Mouse (Mus musculus): Measurements from ENCODE around the gene Cyp26c1. TPM values are rescaled to one million over a fixed set of nuclear protein-coding genes. Genes with fewer than 3 reads are reported as not detected.

Cyp26c1 gene
- total RNA-seq, 4 experiments from 2014 or later: not detected

DNA sequence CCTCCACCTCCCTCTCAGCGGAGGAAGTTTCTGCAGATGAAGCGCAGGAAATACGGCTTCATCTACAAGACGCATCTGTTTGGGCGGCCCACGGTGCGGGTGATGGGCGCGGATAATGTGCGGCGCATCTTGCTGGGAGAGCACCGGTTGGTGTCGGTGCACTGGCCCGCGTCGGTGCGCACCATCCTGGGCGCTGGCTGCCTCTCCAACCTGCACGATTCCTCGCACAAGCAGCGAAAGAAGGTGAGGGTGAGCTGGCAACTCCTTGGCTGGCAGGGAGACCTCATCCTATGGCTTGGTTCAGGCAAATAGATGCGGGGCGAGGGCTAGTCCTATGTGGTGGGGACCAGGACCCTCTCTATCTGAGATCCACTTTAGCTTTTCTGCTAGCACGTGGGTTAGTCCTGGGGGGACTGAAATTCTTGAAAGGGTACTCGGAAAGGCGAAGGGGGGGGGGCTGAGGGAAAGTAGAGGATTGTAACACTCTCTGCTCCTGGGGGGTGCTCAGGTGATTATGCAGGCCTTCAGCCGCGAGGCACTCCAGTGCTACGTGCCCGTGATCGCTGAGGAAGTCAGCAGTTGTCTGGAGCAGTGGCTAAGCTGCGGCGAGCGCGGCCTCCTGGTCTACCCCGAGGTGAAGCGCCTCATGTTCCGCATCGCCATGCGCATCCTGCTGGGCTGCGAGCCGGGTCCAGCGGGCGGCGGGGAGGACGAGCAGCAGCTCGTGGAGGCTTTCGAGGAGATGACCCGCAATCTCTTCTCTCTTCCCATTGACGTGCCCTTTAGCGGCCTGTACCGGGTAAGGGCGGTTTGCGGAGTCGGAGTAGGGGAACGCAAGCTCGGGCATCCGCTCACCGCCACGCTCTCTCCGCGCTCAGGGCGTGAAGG lies 13.1 kb downstream of the Cyp26c1 start:
- DNase-seq (ENCODE audit: low spot score in 2 of 2): no peak

DNA sequence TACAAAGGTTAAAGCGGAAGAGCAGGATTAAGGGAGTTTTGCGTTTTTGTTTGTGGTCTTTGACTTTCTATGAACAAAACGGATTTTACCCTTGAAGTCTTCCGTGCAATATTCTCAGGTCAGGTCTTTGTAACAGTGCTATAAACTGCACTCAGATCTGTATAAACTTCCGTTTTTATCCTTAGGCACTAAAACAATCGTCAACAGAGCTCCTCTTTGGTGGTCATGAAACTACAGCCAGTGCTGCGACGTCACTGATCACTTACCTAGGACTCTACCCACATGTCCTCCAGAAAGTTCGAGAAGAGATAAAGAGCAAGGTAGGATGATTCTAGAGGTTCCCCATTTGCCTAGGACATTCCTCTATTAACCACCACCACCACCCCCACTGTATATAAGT lies 14.3 kb downstream of the Cyp26c1 start:
- no peak for DNase-seq (ENCODE audit: low spot score in 2 of 2)

DNA sequence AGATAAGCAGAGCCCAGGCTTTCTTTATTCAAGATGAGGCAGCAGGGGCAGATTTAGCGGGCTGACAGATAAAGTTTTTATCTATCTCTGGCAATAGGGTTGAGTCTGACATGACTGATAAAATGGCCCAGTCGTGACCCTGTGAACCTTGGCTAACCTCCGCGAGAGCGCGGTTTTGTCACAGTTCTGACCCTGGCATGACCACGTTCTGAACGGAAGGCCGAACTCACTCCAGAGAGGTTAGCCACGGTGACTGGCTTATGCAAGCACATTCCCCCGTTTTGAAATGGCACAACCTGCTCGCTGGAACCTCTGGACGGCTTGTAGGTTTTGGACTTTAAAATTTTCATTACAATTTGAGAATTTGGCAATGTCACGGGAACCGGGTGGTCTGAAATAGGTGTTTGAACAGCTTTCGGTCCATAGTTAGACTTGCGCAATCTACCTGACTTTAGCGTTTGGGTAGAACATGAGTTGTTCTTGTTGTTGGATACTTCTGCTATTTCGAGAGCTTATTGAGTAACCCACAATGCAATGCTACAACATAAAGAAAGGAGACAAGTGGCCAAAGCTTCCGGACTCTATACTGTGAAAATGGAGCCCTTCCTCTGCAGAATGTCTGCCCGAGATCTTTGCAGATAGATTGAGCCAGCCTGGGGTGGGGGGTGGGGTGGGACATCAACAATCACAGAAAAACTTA lies 17.1 kb downstream of the Cyp26c1 start:
- DNase-seq (ENCODE audit: low spot score in 2 of 2): no peak

DNA sequence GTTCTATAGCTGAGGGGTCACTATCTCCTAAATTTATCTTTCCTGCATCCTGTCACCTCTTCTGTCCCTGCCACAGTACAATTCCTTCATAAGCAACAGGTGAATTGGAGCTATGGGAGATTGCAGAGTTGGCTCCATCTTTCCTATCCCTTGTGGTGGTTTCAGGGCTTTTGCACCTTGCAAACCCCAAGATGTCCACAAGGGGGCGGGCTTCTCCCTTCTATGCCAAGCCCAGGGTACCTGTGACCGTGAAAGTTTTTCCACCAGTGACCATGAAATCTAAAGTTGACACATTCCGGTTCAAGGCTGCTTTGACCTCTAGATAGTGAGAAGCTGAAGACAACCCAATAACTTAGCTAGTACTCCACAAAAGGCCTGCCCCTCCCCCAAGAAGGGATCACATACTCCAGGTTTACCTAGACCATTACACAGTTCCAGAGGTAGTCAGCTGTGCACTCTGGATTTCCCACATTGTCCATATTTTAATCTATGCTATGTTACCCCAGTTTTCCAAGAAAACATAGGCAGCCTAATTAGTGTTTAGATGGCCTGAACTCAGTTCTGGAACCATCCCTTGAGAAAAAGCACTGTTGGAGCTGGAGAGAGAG lies 18.6 kb downstream of the Cyp26c1 start:
- peak in 1 of 2 experiments; percentile 73 for DNase-seq (ENCODE audit: low spot score in 2 of 2)

DNA sequence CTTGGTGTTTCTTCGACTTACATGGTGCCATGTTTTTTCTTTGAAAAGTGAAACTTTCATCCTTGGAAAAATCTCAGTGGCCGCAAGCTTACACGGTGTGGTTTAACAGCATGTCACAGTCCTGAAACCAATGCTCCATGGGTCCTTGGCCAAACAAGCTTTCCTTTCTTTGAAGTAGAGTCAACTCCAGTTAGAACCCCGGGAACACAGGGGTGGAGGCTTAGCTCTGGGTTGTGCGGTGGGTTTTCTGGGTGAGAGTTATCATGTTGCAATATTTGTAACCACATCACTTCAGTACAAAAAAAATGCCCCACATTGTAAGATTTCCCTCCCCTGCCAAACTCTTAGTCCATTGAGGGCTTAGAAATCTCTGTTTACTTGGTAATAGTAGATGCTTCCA lies 20.3 kb downstream of the Cyp26c1 start:
- DNase-seq (ENCODE audit: low spot score in 2 of 2): no peak

DNA sequence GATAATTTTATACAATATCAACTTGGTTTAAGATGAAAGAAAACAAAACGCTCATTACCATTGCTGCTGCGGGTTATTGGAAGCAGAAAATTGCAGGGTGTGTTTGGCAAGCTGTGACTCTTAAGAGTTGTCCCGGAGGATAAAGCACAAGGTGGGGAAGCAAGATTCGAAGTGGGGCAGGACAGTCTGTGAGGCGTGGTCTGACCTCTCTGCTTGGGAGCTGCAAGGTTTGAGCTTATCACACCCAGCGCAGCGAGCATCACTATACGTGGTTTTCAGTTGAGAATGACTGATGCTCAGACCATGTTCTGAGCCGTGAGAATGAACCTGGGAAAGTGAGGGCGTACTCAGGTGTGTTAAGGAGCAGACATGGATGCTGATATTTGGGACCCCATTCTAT lies 29.3 kb downstream of the Cyp26c1 start:
- no peak for DNase-seq (ENCODE audit: low spot score in 2 of 2)

DNA sequence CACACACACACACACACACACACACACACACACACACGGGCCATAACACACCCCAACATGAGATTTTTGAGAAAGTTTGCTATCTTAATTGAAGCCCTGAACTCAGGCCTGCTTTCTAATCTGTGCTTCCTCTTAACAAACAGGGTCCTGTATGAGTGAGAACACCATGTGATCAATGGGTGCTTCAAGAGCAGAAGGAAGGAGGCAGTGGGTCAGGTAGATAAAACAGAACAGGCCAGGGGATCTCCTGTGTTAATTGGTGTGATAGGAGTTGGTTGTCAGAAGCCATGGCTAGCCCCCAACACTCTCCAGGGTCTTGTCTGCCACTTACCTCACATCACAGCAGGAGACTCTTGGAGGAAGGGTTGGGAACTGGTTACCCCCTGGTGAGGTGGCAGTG lies 30.6 kb downstream of the Cyp26c1 start:
- no peak for DNase-seq (ENCODE audit: low spot score in 2 of 2)

DNA sequence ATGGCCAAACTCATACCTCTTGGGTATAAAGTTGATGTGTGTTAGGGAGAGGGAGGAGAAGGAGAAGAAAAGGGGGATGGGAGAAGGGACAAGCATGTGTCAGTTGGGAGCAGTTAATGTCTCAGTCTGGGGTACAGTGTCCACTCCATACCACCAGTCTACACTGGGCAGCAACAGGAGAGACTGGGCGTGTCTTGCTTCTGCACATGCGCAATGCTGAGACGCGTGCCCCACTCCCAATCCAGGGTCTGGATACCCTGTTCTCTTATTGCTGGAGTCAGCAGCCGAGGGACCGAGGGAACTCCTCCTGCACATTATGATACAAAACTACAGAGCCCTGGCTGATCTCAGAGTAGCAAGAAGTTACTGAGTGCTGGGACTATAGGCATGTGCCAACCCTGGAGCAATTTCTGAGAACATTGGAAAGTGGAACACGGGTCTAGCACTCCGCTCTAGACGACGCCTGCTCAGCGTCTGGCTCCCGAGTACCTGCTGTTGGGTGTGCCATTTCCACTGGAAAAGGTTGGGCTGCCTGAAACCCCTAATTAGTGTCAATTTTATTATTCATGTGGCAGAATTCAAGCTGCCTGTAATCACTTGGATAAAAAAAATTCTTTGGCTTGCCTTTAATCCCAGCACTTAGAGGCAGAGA lies 31.3 kb downstream of the Cyp26c1 start:
- DNase-seq (ENCODE audit: low spot score in 2 of 2): no peak

DNA sequence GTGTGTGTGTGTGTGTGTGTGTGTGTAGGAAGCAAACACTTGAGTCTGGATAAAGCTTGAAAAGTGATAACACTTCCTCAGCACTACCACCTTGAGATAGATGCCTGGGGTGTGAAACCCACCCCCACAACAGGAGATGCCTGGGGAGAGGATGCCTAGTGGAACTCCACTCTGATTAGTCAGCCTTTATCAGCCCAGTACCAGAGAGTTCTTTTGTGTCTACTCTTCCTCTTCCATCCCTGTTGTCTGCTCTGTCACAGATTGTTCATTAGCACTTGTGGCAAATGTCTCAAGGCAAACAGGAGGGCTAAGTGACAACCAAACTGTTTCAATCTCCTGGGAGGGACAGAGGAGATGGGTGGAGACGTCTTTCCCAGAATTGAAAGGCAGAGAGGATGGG lies 33.8 kb downstream of the Cyp26c1 start:
- DNase-seq (ENCODE audit: low spot score in 2 of 2): no peak

DNA sequence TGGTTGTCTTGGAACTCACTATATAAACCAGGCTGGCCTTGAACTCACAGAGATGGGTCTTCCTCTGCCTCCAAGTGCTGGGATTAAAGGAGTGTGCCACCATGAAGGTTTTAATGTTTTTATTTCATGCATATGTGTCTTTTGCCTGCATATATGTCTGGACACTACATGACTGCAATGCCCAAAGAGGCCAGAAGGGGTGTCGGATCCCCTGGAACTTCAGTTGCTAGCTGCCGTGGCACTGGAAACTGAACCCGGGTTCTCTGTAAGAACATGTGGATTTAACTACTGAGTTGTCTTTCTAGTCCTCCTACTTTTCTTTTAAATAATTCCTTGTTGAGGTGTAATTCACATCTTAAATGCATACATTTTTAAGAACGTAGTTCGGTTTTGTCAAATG lies 39.2 kb downstream of the Cyp26c1 start:
- DNase-seq (ENCODE audit: low spot score in 2 of 2): no peak

DNA sequence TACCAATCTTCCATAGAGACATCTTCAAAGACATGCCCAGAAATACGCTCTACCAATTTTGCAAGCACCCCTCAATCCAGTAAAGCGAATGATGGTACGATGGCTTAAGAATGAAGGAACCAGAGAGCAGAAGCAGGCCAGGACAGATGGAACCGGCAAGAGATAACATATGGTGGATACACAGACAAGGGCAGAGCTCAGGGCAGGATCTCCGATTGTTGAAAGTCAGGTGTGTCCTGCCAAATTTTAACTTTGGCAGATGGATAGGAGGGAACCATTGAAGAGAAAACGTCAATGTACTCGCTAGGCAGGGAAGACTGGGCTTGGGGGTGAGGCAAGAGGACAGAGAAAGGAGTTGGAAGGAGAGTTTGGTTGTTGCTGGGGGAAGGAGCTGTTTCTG lies 41.2 kb downstream of the Cyp26c1 start:
- no peak for DNase-seq (ENCODE audit: low spot score in 2 of 2)

DNA sequence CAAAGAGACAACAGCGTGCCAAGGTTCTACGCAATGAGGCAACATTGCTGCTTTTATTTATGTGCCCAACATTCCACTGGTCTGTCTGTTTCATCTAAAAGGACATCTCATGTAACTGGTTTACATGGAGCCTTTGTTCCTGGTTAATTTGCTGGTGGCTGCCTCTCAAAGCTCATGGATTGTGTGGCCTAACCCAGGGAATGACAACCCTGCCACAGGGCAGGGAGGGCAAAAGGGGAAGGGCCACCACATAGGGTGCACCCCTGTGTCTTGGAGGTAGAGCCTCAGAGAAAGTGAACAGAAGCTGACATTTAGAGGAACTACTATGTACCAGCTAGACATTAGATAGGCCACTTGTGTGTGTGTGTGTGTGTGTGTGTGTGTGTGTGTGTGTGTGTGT lies 42.0 kb downstream of the Cyp26c1 start:
- no peak for DNase-seq (ENCODE audit: low spot score in 2 of 2)

DNA sequence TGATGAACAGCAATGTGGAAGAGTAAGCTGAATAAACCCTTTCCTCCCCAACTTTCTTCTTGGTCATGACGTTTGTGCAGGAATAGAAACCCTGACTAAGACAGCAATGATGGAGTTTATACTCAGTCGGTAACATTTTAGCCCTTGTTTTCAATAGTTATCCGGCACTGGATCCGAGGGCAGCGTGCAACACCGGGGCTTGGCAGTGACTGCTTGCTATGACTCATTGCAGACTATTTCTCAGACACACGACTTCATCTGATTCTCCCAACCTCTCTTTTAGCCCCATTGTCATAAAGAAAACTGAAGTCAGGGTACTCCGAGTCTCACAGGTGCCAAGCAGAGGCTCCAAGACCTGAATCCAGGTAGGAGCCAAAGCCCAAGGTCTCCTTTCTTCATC lies 50.0 kb downstream of the Cyp26c1 start:
- DNase-seq (ENCODE audit: low spot score in 2 of 2): no peak

DNA sequence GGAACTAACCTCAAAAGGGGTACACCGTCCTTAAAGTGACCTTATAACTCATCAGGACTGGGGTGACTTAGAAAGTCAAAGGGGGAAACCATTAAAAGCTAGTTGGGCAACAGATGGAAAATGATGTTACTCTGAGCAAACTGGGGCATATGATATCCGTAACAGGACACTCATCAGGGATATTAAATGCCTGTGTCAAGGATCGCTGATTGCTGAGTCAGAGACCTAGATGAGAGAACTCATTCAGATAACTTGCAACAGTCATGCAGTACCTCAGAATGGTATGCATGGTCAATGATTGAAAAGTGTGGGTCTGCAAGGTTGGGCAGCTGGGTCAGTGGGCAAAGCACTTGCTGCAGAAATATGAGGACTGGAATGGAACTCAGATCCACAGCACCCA lies 53.2 kb downstream of the Cyp26c1 start:
- no peak for DNase-seq (ENCODE audit: low spot score in 2 of 2)

DNA sequence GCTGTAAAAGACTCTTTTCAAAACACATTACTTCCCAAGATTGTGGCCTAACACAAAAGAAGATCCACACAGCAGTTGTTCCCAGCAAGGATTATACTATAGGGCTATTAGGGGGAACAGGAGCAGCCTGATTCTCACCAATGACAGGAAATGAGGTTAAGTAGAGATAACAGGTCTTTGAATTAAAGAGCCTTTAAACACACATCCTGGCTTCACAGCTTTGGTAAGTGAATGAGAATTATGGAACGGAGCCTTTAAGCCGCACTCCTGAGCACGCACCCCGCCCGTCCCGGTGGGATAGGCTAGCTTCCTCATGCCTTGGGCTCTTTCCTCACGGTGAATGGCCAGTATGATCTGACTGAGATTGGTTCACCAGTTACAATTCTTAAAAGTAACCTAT lies 54.7 kb downstream of the Cyp26c1 start:
- DNase-seq (ENCODE audit: low spot score in 2 of 2): no peak

Other genes starting within 250 kb of the Cyp26c1 start
- gene Exoc6, start 135.2 kb upstream of the Cyp26c1 start, total RNA-seq (2022): 10 to 100 TPM; 41.2 to 47.4 (median 44.8) TPM
- gene Cyp26a1, start 12.2 kb downstream of the Cyp26c1 start, total RNA-seq (2022): under 1 TPM in 3 of 4 experiments, not detected in 1; 0.38 to 0.62 (median 0.41) TPM